Mouse (Mus musculus): ENCODE measurements around the gene Pcdh15. TPM values are rescaled to one million over a fixed set of nuclear protein-coding genes. Genes with fewer than 3 reads are reported as not detected.

The Pcdh15 gene
- polyA plus RNA-seq, 1 experiment from 2014 or later: 0.87 TPM

DNA sequence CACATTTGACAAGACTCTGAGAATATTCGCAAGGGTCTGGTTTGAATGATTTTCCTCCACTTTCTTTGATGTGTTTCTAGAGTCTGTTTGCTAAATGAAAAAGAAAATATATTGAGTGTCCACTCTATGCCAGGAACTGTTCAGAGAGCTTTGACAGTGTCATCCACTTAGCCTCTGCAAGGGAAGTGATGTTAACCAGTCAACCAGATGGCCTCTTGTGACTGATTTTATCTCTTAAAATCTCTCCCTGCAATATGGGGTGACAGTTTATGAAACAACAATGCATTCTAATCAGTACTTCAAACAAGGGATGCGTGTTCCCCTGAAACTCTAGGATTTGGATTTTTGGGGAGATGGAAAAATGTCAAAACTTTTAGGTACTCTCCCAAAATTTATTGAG lies 729.6 kb downstream of the Pcdh15 start:
- Histone ChIP-seq H3K27ac (no peak overlapping the region), H3K9ac (no peak overlapping the region), H3K27me3 (no peaks in the 10 kb centered on the region), H3K9me3 (no peaks in the 10 kb centered on the region), H3K4me3 (no peak overlapping the region), H3K4me2 (no peak overlapping the region), H3K36me3 (no peaks in the 10 kb centered on the region), H3K4me1 (no peaks in the 10 kb centered on the region)
- WGBS: 78% methylated on average over 2 of the region's 2 CpGs
- ATAC-seq (ENCODE audit: insufficient number of reproducible peaks, low FRiP score, low TSS enrichment, low read depth): no peak

- no peaks in the 10 kb centered on the region for H3K27me3 ChIP-seq
- H3K4me2 ChIP-seq: no peak overlapping the region
- H3K27ac ChIP-seq: no peak overlapping the region
- no peak overlapping the region for H3K4me3 ChIP-seq
- no peak overlapping the region for H3K9ac ChIP-seq
- WGBS: 82% methylated on average over 3 of the region's 3 CpGs
- no peaks in the 10 kb centered on the region for H3K36me3 ChIP-seq
- H3K9me3 ChIP-seq: no peaks in the 10 kb centered on the region
- H3K4me1 ChIP-seq: no peaks in the 10 kb centered on the region
- ATAC-seq (ENCODE audit: insufficient number of reproducible peaks, low FRiP score, low TSS enrichment, low read depth): no peak
Measured at GRCm38 (mm10) chr10:73844998-73845397, 745.9 kb downstream of the Pcdh15 start.

DNA sequence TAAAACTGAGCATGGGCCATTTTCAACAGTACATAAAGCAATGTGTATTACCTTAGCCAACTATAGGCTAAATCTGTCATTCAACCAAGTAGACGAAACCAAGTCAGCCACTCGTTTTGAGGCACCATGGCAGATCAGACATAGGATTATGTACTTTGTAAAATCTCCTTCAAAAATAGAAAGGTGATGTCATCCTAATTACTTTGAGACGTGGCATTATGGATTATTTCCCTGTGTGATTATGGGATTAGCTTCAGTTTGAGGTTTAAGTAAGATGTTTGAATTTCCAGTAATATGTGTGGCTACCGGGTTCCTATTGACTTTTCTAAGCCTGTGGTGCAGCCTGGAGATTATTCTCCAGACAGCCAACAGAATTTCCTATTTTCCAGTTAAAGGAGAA lies 763.0 kb downstream of the Pcdh15 start:
- Histone ChIP-seq H3K4me1 (no peaks in the 10 kb centered on the region), H3K36me3 (no peaks in the 10 kb centered on the region), H3K27me3 (no peaks in the 10 kb centered on the region), H3K4me3 (no peak overlapping the region), H3K9ac (no peak overlapping the region), H3K27ac (no peak overlapping the region), H3K9me3 (no peaks in the 10 kb centered on the region), H3K4me2 (no peak overlapping the region)
- no peak for ATAC-seq (ENCODE audit: insufficient number of reproducible peaks, low FRiP score, low TSS enrichment, low read depth)
- WGBS: 71% methylated on average over 4 of the region's 4 CpGs

DNA sequence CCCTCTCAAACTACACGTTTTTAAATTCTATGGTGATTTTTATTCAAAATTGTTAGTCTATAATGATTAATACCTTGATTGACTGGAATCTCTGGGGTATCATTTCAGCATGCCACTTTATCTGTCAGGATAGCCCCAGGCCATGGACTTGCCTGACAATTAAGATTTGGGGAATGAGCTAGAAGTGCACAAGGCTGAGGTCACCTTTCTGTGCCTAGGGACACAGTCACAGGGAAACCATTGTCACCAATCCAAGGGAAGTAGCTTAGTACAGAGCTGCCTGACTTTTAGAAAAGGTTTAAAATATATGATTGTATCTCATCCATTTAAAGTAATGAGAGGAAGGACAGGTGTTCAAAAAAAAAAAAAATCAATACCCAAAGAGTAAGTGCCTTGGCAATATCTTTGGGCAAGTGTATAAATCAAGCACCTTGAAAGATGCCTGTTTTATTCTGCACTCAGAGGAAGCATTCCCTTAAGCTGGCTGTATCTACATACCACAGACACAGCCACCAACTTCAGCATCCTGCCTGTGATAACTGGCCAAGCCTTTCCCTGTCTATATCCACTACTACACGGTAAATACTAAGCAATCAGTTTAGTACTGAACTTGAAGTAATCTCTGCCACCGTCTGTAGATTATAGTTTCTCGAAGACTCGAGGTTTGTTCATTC lies 779.0 kb downstream of the Pcdh15 start:
- WGBS: 64% methylated on average over 5 of the region's 5 CpGs

DNA sequence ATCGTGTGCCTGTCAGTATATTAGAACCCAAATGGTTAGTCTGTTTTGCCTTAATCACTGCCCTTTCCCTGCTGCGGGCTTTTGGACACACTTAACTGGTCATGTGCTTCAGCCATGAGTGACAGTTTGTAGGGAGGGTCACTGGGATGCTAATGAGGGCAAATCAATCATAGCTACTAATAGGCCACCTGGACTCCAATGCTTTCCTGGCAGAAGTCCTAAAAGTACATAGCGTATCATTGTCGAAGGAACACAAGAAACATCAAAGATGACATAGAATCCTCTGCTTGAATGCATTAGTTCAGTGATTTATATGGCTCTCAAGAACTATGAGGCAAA lies 779.6 kb downstream of the Pcdh15 start:
- WGBS: 61% methylated on average over 4 of the region's 4 CpGs

More for the DNA sequence above, 779.0 kb downstream of the Pcdh15 start:
- H3K27me3 ChIP-seq: no peaks in the 10 kb centered on the region
- no peak overlapping the region for H3K4me3 ChIP-seq
- no peaks in the 10 kb centered on the region for H3K4me1 ChIP-seq
- ATAC-seq (ENCODE audit: insufficient number of reproducible peaks, low FRiP score, low TSS enrichment, low read depth): no peak
- no peaks in the 10 kb centered on the region for H3K36me3 ChIP-seq
- H3K4me2 ChIP-seq: no peak overlapping the region
- H3K9me3 ChIP-seq: no peaks in the 10 kb centered on the region
- H3K9ac ChIP-seq: no peak overlapping the region
- no peak overlapping the region for H3K27ac ChIP-seq

DNA sequence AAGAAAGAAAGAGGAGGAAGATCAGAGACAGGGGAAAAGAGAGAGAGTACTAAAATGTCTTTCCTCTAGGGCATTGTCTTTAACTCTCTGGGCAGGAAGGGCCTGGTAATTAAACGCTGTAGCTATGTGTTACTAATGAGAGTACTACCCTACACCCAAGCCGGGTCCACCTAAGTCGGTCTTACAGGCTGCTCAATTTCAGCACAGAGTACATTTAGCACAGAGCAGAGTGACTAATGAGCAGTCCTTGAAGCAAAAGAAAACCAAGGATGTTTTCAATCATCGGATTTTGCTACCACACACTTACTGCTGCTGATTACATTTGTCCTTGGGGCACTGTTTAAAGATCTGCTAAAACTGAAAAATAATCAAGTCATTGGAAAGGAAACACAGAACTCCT lies 788.6 kb downstream of the Pcdh15 start:
- H3K9ac ChIP-seq: no peak overlapping the region
- H3K4me3 ChIP-seq: no peak overlapping the region
- no peaks in the 10 kb centered on the region for H3K4me1 ChIP-seq
- 29% methylated on average over 4 of the region's 4 CpGs for WGBS
- H3K4me2 ChIP-seq: no peak overlapping the region
- no peaks in the 10 kb centered on the region for H3K27me3 ChIP-seq
- H3K27ac ChIP-seq: no peak overlapping the region
- no peak for ATAC-seq (ENCODE audit: insufficient number of reproducible peaks, low FRiP score, low TSS enrichment, low read depth)
- no peaks in the 10 kb centered on the region for H3K9me3 ChIP-seq
- H3K36me3 ChIP-seq: no peaks in the 10 kb centered on the region

More for the DNA sequence above, 779.6 kb downstream of the Pcdh15 start:
- no peak for ATAC-seq (ENCODE audit: insufficient number of reproducible peaks, low FRiP score, low TSS enrichment, low read depth)
- Histone ChIP-seq H3K4me3 (no peak overlapping the region), H3K9me3 (no peaks in the 10 kb centered on the region), H3K27ac (no peak overlapping the region), H3K27me3 (no peaks in the 10 kb centered on the region), H3K36me3 (no peaks in the 10 kb centered on the region), H3K9ac (no peak overlapping the region), H3K4me1 (no peaks in the 10 kb centered on the region), H3K4me2 (no peak overlapping the region)

GRCm38 (mm10) chr10:73892251-73892650 lies 793.1 kb downstream of the Pcdh15 start:
- no peak overlapping the region for H3K27ac ChIP-seq
- no peak overlapping the region for H3K9ac ChIP-seq
- no peak overlapping the region for H3K4me3 ChIP-seq
- H3K27me3 ChIP-seq: no peaks in the 10 kb centered on the region
- ATAC-seq (ENCODE audit: insufficient number of reproducible peaks, low FRiP score, low TSS enrichment, low read depth): no peak
- H3K9me3 ChIP-seq: no peaks in the 10 kb centered on the region
- no peaks in the 10 kb centered on the region for H3K4me1 ChIP-seq
- H3K36me3 ChIP-seq: no peaks in the 10 kb centered on the region
- 60% methylated on average over 4 of the region's 4 CpGs for WGBS
- no peak overlapping the region for H3K4me2 ChIP-seq

DNA sequence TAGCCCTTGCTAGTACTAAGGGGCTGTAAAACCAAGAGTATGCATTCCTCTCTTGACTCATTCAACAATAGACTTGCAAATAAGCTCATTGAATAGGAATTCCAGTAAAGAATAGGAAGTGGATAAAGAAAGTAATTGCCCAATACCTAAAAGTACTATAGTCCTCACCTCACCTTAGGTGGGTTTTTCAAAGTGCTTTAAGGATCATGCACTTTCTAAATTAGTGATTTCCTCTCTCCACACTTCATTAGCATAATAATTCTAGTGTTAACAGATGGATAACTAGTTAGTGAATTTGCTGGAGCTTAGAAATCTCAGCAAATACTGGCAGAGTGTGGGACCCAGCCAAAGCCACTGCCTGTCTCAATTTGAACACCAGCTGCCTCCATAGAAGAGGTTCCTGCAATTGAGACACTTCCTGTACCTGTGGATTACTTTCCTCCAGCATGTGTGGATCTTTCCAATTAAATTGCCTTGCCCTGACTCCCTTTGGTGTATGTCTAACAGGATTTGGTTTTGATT lies 797.0 kb downstream of the Pcdh15 start:
- H3K4me2 ChIP-seq: no peak overlapping the region
- H3K9me3 ChIP-seq: no peaks in the 10 kb centered on the region
- no peak overlapping the region for H3K4me3 ChIP-seq
- ATAC-seq (ENCODE audit: insufficient number of reproducible peaks, low FRiP score, low TSS enrichment, low read depth): no peak
- no peaks in the 10 kb centered on the region for H3K27me3 ChIP-seq
- no peak overlapping the region for H3K27ac ChIP-seq
- no peaks in the 10 kb centered on the region for H3K4me1 ChIP-seq
- H3K9ac ChIP-seq: no peak overlapping the region
- H3K36me3 ChIP-seq: no peaks in the 10 kb centered on the region

DNA sequence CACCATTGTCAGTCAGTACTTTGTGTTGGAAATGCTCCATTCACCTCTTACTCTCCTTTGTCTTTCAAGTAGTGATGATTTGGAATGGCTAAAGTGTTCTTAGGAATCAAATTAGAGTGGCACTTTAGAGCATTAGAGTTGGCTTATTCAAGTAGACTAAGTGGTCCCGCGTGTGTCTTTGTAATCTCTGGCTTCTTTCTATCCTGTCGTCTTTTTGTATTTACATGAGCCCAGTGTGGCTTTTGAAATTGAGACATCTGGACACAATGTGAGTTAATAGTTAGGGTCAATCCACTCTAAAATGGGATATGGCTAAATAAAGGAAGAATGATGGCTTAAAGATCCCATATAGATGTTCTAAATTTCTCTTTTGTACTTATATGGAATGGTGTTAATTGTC lies 800.0 kb downstream of the Pcdh15 start:
- Histone ChIP-seq H3K9ac (no peak overlapping the region), H3K27me3 (no peaks in the 10 kb centered on the region), H3K4me3 (no peak overlapping the region), H3K9me3 (no peaks in the 10 kb centered on the region), H3K27ac (no peak overlapping the region), H3K4me1 (no peaks in the 10 kb centered on the region), H3K36me3 (no peaks in the 10 kb centered on the region), H3K4me2 (no peak overlapping the region)
- WGBS: 73% methylated on average over 3 of the region's 3 CpGs
- no peak for ATAC-seq (ENCODE audit: insufficient number of reproducible peaks, low FRiP score, low TSS enrichment, low read depth)

DNA sequence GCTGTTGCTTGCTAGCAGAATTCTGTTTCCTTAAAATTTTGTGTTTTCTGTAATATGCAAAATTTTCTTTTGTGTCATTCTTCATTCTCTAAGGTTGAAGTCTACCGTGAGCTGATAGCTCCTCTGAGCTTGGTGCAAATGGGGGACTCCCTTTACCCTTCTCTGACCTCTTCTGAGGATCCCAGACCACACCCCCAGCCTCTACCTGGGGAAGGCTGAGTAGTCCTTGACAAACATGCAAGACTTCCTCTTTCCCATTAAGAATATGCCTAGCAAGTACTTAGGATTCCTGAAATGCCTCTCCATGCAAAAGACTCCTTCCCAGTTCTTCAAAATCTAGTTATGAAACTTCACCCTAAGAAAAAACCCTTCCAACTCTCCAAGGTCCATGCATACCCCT lies 808.5 kb downstream of the Pcdh15 start:
- Histone ChIP-seq H3K4me3 (no peak overlapping the region), H3K27me3 (no peaks in the 10 kb centered on the region), H3K9ac (no peak overlapping the region), H3K9me3 (no peaks in the 10 kb centered on the region), H3K27ac (no peak overlapping the region), H3K4me1 (no peaks in the 10 kb centered on the region), H3K4me2 (no peak overlapping the region), H3K36me3 (no peaks in the 10 kb centered on the region)
- no peak for ATAC-seq (ENCODE audit: insufficient number of reproducible peaks, low FRiP score, low TSS enrichment, low read depth)
- WGBS: 84% methylated on average over 1 of the region's 1 CpGs

GRCm38 (mm10) chr10:73908568-73908967 lies 809.4 kb downstream of the Pcdh15 start:
- Histone ChIP-seq H3K4me3 (no peak overlapping the region), H3K4me2 (no peak overlapping the region), H3K36me3 (no peaks in the 10 kb centered on the region), H3K9ac (no peak overlapping the region), H3K27me3 (no peaks in the 10 kb centered on the region), H3K9me3 (no peaks in the 10 kb centered on the region), H3K4me1 (no peaks in the 10 kb centered on the region), H3K27ac (no peak overlapping the region)
- ATAC-seq (ENCODE audit: insufficient number of reproducible peaks, low FRiP score, low TSS enrichment, low read depth): no peak
- whole genome bisulfite sequencing: 30% methylated on average over 1 of the region's 1 CpGs

DNA sequence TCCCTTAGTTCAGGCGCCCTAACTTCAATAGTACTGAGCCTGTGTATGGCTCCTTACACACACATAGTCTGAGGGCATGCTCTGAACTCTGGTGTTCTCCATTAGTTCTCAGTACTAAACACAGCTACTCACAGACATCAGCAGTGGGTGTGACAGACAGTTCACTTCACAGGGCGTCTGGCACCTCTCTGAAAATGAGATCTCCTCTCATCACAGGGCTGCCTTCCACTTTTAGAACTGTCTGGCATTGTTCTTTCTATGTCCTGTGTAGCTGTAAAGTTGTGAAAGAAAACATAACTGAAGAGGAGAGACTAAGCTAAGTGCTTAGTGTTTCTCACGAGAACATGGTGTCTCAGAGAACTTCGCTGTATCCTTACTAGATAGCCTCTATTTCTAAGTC lies 816.0 kb downstream of the Pcdh15 start:
- H3K4me3 ChIP-seq: no peak overlapping the region
- no peaks in the 10 kb centered on the region for H3K4me1 ChIP-seq
- H3K27ac ChIP-seq: no peak overlapping the region
- no peaks in the 10 kb centered on the region for H3K36me3 ChIP-seq
- ATAC-seq (ENCODE audit: insufficient number of reproducible peaks, low FRiP score, low TSS enrichment, low read depth): no peak
- H3K9ac ChIP-seq: no peak overlapping the region
- no peak overlapping the region for H3K4me2 ChIP-seq
- no peaks in the 10 kb centered on the region for H3K9me3 ChIP-seq
- no peaks in the 10 kb centered on the region for H3K27me3 ChIP-seq
- 78% methylated on average over 4 of the region's 4 CpGs for WGBS

GRCm38 (mm10) chr10:73921579-73921978 lies 822.4 kb downstream of the Pcdh15 start:
- H3K4me3 ChIP-seq: no peak overlapping the region
- no peaks in the 10 kb centered on the region for H3K4me1 ChIP-seq
- no peak for ATAC-seq (ENCODE audit: insufficient number of reproducible peaks, low FRiP score, low TSS enrichment, low read depth)

More at GRCm38 (mm10) chr10:73921579-73921978, 822.4 kb downstream of the Pcdh15 start:
- Histone ChIP-seq H3K9me3 (no peaks in the 10 kb centered on the region), H3K4me2 (no peak overlapping the region), H3K36me3 (no peaks in the 10 kb centered on the region), H3K27me3 (no peaks in the 10 kb centered on the region), H3K9ac (no peak overlapping the region), H3K27ac (no peak overlapping the region)
- 63% methylated on average over 3 of the region's 3 CpGs for WGBS

Measured in limb, embryonic 15.5 days (tissue).